Mouse (Mus musculus): ENCODE measurements around the gene Rasgef1b.

GRCm38 (mm10) chr5:99348257-99348849, 380.5 kb downstream of the Rasgef1b start:
- no peak for TF ChIP-seq EP300 (IDR thresholded peaks at IDR 0.05)
- no peak for TF ChIP-seq CTCF (IDR thresholded peaks at IDR 0.05)

All from lung, postnatal 0 days (tissue).